Mouse (Mus musculus): ENCODE data around the gene Vmp1. TPM values are rescaled to one million over a fixed set of nuclear protein-coding genes. Genes with fewer than 3 reads are reported as not detected.
A peak's percentile ranks its signal among the peaks of the same experiment; 100 is the strongest.

Gene Vmp1
- total RNA-seq, 2 experiments from 2014 or later, result 67.7 to 84.9 TPM

GRCm38 (mm10) chr11:86590579-86590978, 93.1 kb downstream of the Vmp1 start:
- intact Hi-C loops (cut with DNase I; ENCODE audit: low total_unique reads), result no loop called here
- no peak for DNase-seq

GRCm38 (mm10) chr11:86590066-86590465, 93.6 kb downstream of the Vmp1 start:
- intact Hi-C loops (cut with DNase I; ENCODE audit: low total_unique reads), result no loop called here
- no peak for DNase-seq

GRCm38 (mm10) chr11:86588583-86589298, 94.9 kb downstream of the Vmp1 start:
- intact Hi-C loops (cut with DNase I; ENCODE audit: low total_unique reads), result no loop called here
- no peak for DNase-seq

GRCm38 (mm10) chr11:86587830-86588229, 95.8 kb downstream of the Vmp1 start:
- DNase-seq, result no peak
- intact Hi-C loops (cut with DNase I; ENCODE audit: low total_unique reads), result no loop called here

- intact Hi-C loops (cut with DNase I; ENCODE audit: low total_unique reads), result no loop called here
- DNase-seq, result no peak
These were observed 96.5 kb downstream of the Vmp1 start for GRCm38 (mm10) chr11:86586868-86587792.

- no peak for DNase-seq
- intact Hi-C loops (cut with DNase I; ENCODE audit: low total_unique reads), result no loop called here
These were observed 97.3 kb downstream of the Vmp1 start for GRCm38 (mm10) chr11:86586177-86586867.

- intact Hi-C loops (cut with DNase I; ENCODE audit: low total_unique reads), result no loop called here
- no peak for DNase-seq
These were observed 98.0 kb downstream of the Vmp1 start for GRCm38 (mm10) chr11:86585598-86585984.

- no peak for DNase-seq
- intact Hi-C loops (cut with DNase I; ENCODE audit: low total_unique reads), result no loop called here
These were observed 98.6 kb downstream of the Vmp1 start for GRCm38 (mm10) chr11:86584898-86585597.

- intact Hi-C loops (cut with DNase I; ENCODE audit: low total_unique reads), result no loop called here
- no peak for DNase-seq
These were observed 99.4 kb downstream of the Vmp1 start for GRCm38 (mm10) chr11:86583990-86584897.

- intact Hi-C loops (cut with DNase I; ENCODE audit: low total_unique reads), result no loop called here
- no peak for DNase-seq
These were observed 100.3 kb downstream of the Vmp1 start for GRCm38 (mm10) chr11:86583313-86583825.

- intact Hi-C loops (cut with DNase I; ENCODE audit: low total_unique reads), result no loop called here
- no peak for DNase-seq
These were observed 100.9 kb downstream of the Vmp1 start for GRCm38 (mm10) chr11:86582543-86583260.

GRCm38 (mm10) chr11:86581943-86582542, 101.6 kb downstream of the Vmp1 start:
- no peak for DNase-seq
- intact Hi-C loops (cut with DNase I; ENCODE audit: low total_unique reads), result no loop called here

GRCm38 (mm10) chr11:86581250-86581753, 102.3 kb downstream of the Vmp1 start:
- peak; percentile 32 for DNase-seq
- intact Hi-C loops (cut with DNase I; ENCODE audit: low total_unique reads), result no loop called here

- no peak for DNase-seq
- intact Hi-C loops (cut with DNase I; ENCODE audit: low total_unique reads), result no loop called here
These were observed 103.1 kb downstream of the Vmp1 start for GRCm38 (mm10) chr11:86580319-86581113.

GRCm38 (mm10) chr11:86579731-86580318, 103.8 kb downstream of the Vmp1 start:
- intact Hi-C loops (cut with DNase I; ENCODE audit: low total_unique reads), result no loop called here

More at GRCm38 (mm10) chr11:86579731-86580318, 103.8 kb downstream of the Vmp1 start:
- no peak for DNase-seq

Measured in gastrocnemius, postnatal 14 days (tissue).